Mouse (Mus musculus) neural tube, embryonic 12.5 days (tissue): ENCODE measurements at regions not wholly inside any gene's neighbourhood (a gene's known extent, or its start where the extent isn't known, plus 50 kb on each side); places are given as distances from the start of the nearest gene placed in this dataset.
"Not testable (repeated sequence)": the region's sequence is repeated elsewhere in the genome, so short reads cannot be mapped to it uniquely, and the experiment has no call there.

ENCODE experiments used
- ATAC-seq: fragments of 200-750 bp; cut with Nextera tagmentation; 2 replicates; pipeline ENCODE4 v1.8.0; 2017; ENCODE audit warnings: low read depth, mild to moderate bottlenecking, moderate TSS enrichment, moderate library complexity; ENCODE audit not compliant: low FRiP score
- H3K27ac ChIP-seq: fragments of 300-500 bp; sonication (generic); 2 replicates; pipeline ENCODE4 v1.5.1; 2016
- H3K27me3 ChIP-seq: fragments of 300-500 bp; sonication (generic); replicated peaks from 2 replicates; pipeline ENCODE4 v1.6.1; 2016; ENCODE audit warnings: mild to moderate bottlenecking
- H3K36me3 ChIP-seq: fragments of 300-500 bp; sonication (generic); 2 replicates; pipeline ENCODE4 v1.6.1; 2016; ENCODE audit warnings: mild to moderate bottlenecking
- H3K4me1 ChIP-seq: fragments of 300-500 bp; sonication (generic); 2 replicates; pipeline ENCODE4 v1.6.1; 2016
- H3K4me2 ChIP-seq: fragments of 300-500 bp; sonication (generic); replicated peaks from 2 replicates; pipeline ENCODE4 v1.6.1; 2016; ENCODE audit warnings: mild to moderate bottlenecking
- H3K4me3 ChIP-seq: fragments of 300-500 bp; sonication (generic); 2 replicates; pipeline ENCODE4 v1.5.1; 2016
- H3K9ac ChIP-seq: fragments of 300-500 bp; sonication (generic); 2 replicates; pipeline ENCODE4 v1.6.1; 2016; ENCODE audit warnings: mild to moderate bottlenecking
- H3K9me3 ChIP-seq: fragments of 300-500 bp; sonication (generic); 2 replicates; pipeline ENCODE4 v1.6.1; 2016; ENCODE audit warnings: mild to moderate bottlenecking
- WGBS: fragments of 180-500 bp; shearing (Covaris S2); methylation state at CpG from one replicate; pipeline ENCODE4 v1.1.7; 2016; 5-methylcytosine and 5-hydroxymethylcytosine counted together

DNA sequence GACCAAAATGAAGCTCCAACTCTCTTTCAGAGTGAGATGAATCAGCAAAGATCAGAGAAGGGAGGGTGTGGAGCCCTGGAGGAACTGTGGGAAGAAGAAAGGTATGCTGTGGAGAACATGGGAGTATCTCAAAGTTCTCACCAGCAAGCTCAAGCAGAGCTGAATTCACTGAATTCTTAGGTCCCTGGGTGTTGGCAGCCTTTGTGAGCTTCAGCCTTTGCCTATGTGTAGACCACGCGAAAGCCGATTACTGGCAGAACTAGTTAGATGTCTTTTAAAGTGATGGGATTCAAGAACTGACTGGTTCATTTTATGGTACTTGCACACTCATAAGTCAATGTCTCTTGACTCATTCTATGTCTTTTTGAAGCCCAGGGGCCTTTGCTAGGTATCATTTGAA lies 491.2 kb upstream of the Hsf2 start:
- WGBS: 92% methylated on average over 3 of the region's 3 CpGs
- H3K4me2 ChIP-seq: no peak overlapping the region
- no peaks in the 10 kb centered on the region for H3K36me3 ChIP-seq
- ATAC-seq: no peak
- H3K9me3 ChIP-seq: no peaks in the 10 kb centered on the region
- no peak overlapping the region for H3K27ac ChIP-seq
- H3K9ac ChIP-seq: no peak overlapping the region
- H3K4me1 ChIP-seq: no peaks in the 10 kb centered on the region
- no peaks in the 10 kb centered on the region for H3K27me3 ChIP-seq
- no peak overlapping the region for H3K4me3 ChIP-seq

- no peaks in the 10 kb centered on the region for H3K9me3 ChIP-seq
- H3K36me3 ChIP-seq: no peaks in the 10 kb centered on the region
- H3K9ac ChIP-seq: no peak overlapping the region
- H3K27ac ChIP-seq: no peak overlapping the region
- H3K4me2 ChIP-seq: peak overlapping the region; percentile 42
- H3K4me1 ChIP-seq: no peaks in the 10 kb centered on the region
- H3K27me3 ChIP-seq: no peaks in the 10 kb centered on the region
- 20% methylated on average over 16 of the region's 16 CpGs for WGBS
- ATAC-seq: peak; percentile 85
- no peak overlapping the region for H3K4me3 ChIP-seq
Measured at GRCm38 (mm10) chr10:57000892-57001722, 485.1 kb upstream of the Hsf2 start.

DNA sequence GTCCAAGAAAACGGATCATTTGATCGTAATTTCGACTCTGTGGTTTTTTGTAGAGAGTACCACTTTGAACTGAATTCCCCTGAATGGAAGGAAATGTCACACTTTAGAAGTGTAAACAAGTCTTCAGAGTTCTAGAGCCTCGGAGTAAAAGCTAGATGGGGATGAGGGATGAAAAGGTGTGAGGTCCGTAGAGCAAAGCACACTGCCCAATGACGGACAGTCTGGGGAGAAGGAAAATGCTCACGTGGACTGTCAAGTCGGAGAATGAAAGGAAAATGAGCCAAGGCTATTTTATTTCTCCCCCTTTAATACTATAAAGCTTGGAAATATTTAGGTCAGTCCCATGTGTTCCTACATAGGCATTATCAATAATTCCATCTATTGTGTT lies 484.5 kb upstream of the Hsf2 start:
- Histone ChIP-seq H3K36me3 (no peaks in the 10 kb centered on the region), H3K4me1 (no peaks in the 10 kb centered on the region), H3K27me3 (no peaks in the 10 kb centered on the region), H3K9ac (no peak overlapping the region), H3K27ac (no peak overlapping the region), H3K9me3 (no peaks in the 10 kb centered on the region), H3K4me3 (no peak overlapping the region), H3K4me2 (peak overlapping the region; percentile 42)
- WGBS: 63% methylated on average over 8 of the region's 8 CpGs
- ATAC-seq: 0 out of 2 replicates have a peak, but pooled peaks have one; percentile 34

DNA sequence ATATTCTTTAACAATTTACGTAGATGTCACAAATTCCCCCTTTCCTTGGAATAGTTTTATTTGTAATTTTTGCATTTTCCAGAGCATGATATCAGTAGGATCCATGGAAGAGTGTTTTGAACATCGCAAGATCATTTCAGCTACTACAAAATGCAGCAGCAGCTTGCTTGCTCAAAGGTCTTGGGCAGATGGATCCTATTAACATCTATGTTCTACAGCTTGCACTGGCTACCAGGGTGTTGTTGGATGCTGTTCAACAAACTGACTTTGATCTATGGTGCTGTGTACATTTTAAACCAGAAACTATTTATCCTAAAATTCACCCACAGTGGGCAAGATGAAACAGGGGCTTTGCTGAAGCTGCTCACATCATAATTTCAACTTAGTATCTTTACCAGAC lies 448.5 kb upstream of the Hsf2 start:
- Histone ChIP-seq H3K4me1 (no peaks in the 10 kb centered on the region), H3K4me2 (no peak overlapping the region), H3K27me3 (no peaks in the 10 kb centered on the region), H3K4me3 (no peak overlapping the region), H3K9ac (no peak overlapping the region), H3K27ac (no peak overlapping the region), H3K9me3 (no peaks in the 10 kb centered on the region), H3K36me3 (no peaks in the 10 kb centered on the region)
- 93% methylated on average over 2 of the region's 2 CpGs for WGBS
- no peak for ATAC-seq

- Histone ChIP-seq H3K27ac (no peak overlapping the region), H3K9ac (no peak overlapping the region), H3K4me3 (no peak overlapping the region), H3K36me3 (no peaks in the 10 kb centered on the region), H3K9me3 (no peaks in the 10 kb centered on the region), H3K4me1 (no peaks in the 10 kb centered on the region), H3K4me2 (no peak overlapping the region), H3K27me3 (no peaks in the 10 kb centered on the region)
- no peak for ATAC-seq
- WGBS: 66% methylated on average over 5 of the region's 5 CpGs
Measured at GRCm38 (mm10) chr10:57040201-57040600, 446.0 kb upstream of the Hsf2 start.

DNA sequence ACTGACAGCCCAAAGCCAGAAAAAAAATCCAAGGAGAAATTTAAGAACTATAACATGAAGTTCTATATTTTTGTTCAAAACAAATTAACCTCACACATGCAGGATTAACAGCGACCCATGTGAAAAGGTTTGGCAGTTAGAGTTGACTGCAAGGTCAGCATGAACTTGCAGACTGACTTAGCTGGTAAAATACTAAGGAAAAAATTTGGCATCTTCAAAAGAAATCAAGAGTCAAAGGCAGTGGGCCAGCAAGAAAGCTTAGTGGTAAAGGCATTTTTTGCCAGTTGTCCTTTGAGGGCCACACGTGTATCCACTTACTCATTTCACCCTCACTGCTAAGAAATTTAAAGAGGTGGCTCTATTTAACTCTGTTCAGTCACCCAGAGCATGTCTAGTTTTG lies 440.2 kb upstream of the Hsf2 start:
- Histone ChIP-seq H3K36me3 (no peaks in the 10 kb centered on the region), H3K4me2 (no peak overlapping the region), H3K9me3 (no peaks in the 10 kb centered on the region), H3K27me3 (no peaks in the 10 kb centered on the region), H3K4me1 (no peaks in the 10 kb centered on the region), H3K27ac (no peak overlapping the region), H3K9ac (no peak overlapping the region), H3K4me3 (no peak overlapping the region)
- ATAC-seq: no peak
- 80% methylated on average over 2 of the region's 2 CpGs for WGBS

DNA sequence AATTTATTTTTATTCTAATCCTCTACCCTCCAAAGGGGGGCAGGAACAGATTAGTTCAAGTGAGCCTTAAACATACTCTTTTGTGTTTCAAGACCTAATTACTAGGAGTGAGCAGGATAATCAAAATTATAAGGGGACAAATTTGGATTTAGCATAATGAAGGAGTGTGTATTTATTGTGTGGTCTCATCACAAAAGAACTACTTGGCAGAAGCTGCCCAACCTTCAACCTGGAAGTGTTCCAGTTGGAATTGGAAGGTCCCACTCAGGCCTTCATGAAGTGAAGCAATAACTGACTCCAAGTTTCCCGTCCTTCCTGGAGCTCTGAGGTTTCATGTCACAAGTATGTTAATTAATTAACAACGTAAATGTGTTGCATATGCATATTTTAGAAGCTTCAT lies 439.3 kb upstream of the Hsf2 start:
- no peak for ATAC-seq
- H3K27ac ChIP-seq: no peak overlapping the region
- H3K9me3 ChIP-seq: no peaks in the 10 kb centered on the region
- H3K4me3 ChIP-seq: no peak overlapping the region
- H3K4me2 ChIP-seq: no peak overlapping the region
- 76% methylated on average over 2 of the region's 2 CpGs for WGBS
- H3K27me3 ChIP-seq: no peaks in the 10 kb centered on the region
- H3K4me1 ChIP-seq: no peaks in the 10 kb centered on the region
- no peak overlapping the region for H3K9ac ChIP-seq
- no peaks in the 10 kb centered on the region for H3K36me3 ChIP-seq

DNA sequence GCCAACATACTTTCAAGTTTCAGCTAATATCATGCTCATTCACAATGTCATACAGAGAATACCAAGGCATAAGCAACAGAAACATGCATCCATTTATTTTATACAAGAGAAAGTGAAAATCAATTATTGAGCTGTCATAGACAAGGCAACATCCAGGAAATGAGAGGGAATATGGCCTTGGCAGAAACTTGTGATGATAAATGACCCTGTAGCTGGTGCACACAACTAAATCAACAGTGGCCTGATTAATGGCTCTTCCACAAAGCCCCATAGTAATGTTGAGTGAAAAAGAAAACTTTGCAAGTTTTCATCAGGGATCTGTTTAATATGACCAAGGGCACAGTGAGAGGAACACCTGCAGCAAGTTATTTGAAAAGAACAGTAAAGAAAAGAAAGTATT lies 438.5 kb upstream of the Hsf2 start:
- Histone ChIP-seq H3K4me3 (no peak overlapping the region), H3K4me1 (no peaks in the 10 kb centered on the region), H3K9ac (no peak overlapping the region), H3K27ac (no peak overlapping the region), H3K9me3 (no peaks in the 10 kb centered on the region), H3K27me3 (no peaks in the 10 kb centered on the region), H3K36me3 (no peaks in the 10 kb centered on the region), H3K4me2 (no peak overlapping the region)
- no peak for ATAC-seq

DNA sequence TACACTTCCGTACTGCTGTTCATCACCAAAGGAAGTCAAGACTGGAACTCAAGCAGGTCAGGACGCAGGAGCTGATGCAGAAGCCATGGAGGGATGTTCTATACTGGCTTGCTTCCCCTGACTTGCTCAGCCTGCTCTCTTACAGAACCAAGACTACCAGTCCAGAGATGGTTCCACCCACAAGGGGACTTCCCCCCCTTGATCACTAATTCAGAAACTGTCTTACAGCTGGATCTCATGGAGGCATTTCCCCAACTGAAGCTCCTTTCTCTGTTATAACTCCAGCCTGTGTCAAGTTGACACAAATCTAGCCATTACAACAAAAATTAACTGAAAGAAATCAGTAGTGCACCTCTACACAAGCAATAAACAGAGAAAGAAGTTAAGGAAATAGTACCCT lies 432.8 kb upstream of the Hsf2 start:
- not testable (repeated sequence) for H3K4me1 ChIP-seq, H3K4me3 ChIP-seq, H3K36me3 ChIP-seq, H3K27ac ChIP-seq, H3K4me2 ChIP-seq, H3K27me3 ChIP-seq, ATAC-seq, H3K9me3 ChIP-seq, H3K9ac ChIP-seq
- 93% methylated on average over 2 of the region's 2 CpGs for WGBS

DNA sequence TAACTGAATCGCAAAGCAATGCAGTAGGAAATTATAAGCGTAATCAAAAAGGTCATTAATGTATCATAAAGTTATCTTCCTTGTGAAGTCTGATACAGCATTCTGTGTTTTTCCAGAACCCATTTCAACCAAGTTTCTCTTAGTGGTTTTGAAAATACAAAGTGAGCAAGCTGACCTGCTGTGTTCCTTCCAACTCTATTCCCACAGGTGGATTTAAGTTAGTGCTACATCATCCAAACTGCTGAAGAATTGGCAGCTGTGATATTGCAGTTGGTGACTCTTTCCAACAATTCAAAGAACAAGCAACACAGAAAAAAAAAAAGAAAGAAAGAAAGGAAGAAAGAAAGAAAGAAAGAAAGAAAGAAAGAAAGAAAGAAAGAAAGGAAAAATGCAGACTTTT lies 396.1 kb upstream of the Hsf2 start:
- Histone ChIP-seq H3K36me3 (no peaks in the 10 kb centered on the region), H3K27me3 (no peaks in the 10 kb centered on the region), H3K4me3 (no peak overlapping the region), H3K9me3 (no peaks in the 10 kb centered on the region), H3K27ac (no peak overlapping the region), H3K9ac (no peak overlapping the region), H3K4me2 (no peak overlapping the region), H3K4me1 (no peaks in the 10 kb centered on the region)
- ATAC-seq: no peak
- WGBS: 88% methylated on average over 2 of the region's 2 CpGs

DNA sequence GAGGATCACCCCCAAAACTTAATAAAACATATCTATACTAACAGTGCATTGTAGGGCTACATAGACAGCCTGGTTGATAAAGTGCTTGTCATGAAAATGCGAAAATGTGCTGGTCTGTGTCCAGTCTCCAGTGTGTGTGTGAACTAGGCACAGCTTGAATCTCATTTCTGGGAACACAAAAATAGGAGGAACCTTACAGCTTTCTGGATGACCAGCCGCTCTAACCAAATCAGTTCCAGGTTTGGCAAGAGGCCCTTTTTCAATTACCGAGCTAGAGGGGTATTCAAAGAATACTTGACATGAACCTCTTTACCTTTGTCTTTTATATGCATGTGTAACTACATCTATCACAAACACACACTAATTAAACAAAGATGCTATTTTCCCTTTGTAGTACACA lies 390.3 kb upstream of the Hsf2 start:
- no peaks in the 10 kb centered on the region for H3K36me3 ChIP-seq
- no peaks in the 10 kb centered on the region for H3K9me3 ChIP-seq
- no peak overlapping the region for H3K9ac ChIP-seq
- WGBS: 89% methylated on average over 3 of the region's 3 CpGs
- no peak overlapping the region for H3K4me3 ChIP-seq
- no peaks in the 10 kb centered on the region for H3K27me3 ChIP-seq
- ATAC-seq: no peak
- no peak overlapping the region for H3K27ac ChIP-seq
- no peaks in the 10 kb centered on the region for H3K4me1 ChIP-seq
- no peak overlapping the region for H3K4me2 ChIP-seq

- H3K4me1 ChIP-seq: no peaks in the 10 kb centered on the region
- H3K9me3 ChIP-seq: no peaks in the 10 kb centered on the region
- H3K27me3 ChIP-seq: no peaks in the 10 kb centered on the region
- H3K9ac ChIP-seq: no peak overlapping the region
- no peak overlapping the region for H3K4me3 ChIP-seq
- H3K27ac ChIP-seq: no peak overlapping the region
- H3K36me3 ChIP-seq: no peaks in the 10 kb centered on the region
- 92% methylated on average over 2 of the region's 2 CpGs for WGBS
- H3K4me2 ChIP-seq: no peak overlapping the region
- ATAC-seq: no peak
Measured at GRCm38 (mm10) chr10:57113359-57113758, 372.8 kb upstream of the Hsf2 start.

- H3K4me2 ChIP-seq: no peak overlapping the region
- no peak for ATAC-seq
- WGBS: 94% methylated on average over 8 of the region's 8 CpGs
Measured at GRCm38 (mm10) chr10:57114696-57115271, 371.4 kb upstream of the Hsf2 start.

More at GRCm38 (mm10) chr10:57114696-57115271, 371.4 kb upstream of the Hsf2 start:
- Histone ChIP-seq H3K27ac (no peak overlapping the region), H3K27me3 (no peaks in the 10 kb centered on the region), H3K36me3 (no peaks in the 10 kb centered on the region), H3K4me3 (no peak overlapping the region), H3K9me3 (no peaks in the 10 kb centered on the region), H3K4me1 (no peaks in the 10 kb centered on the region), H3K9ac (no peak overlapping the region)
